Mouse (Mus musculus) C2C12 (cell line): ENCODE measurements around the gene Ptprf.

Experiments used
- CTCF ChIP-seq: IDR thresholded peaks from one replicate; pipeline ENCODE4 v1.5.1; 2011; ENCODE audit not compliant: control insufficient read depth, insufficient read depth, insufficient read length
- FOSL1 ChIP-seq: IDR thresholded peaks from one replicate; pipeline ENCODE4 v1.8.0; 2011; ENCODE audit warnings: mild to moderate bottlenecking, low read length; ENCODE audit not compliant: poor library complexity, insufficient read depth, severe bottlenecking
- MAX ChIP-seq: IDR thresholded peaks from one replicate; pipeline ENCODE4 v1.6.1; 2011; ENCODE audit warnings: mild to moderate bottlenecking, control low read depth
- MYOD1 ChIP-seq: IDR thresholded peaks from one replicate; pipeline ENCODE4 v1.6.1; 2011; ENCODE audit warnings: low read depth; ENCODE audit not compliant: control insufficient read depth, insufficient read length
- MYOG ChIP-seq: IDR thresholded peaks from one replicate; pipeline ENCODE4 v1.6.1; 2011; ENCODE audit not compliant: control insufficient read depth, insufficient read length; ENCODE audit errors: extremely low read depth
- USF1 ChIP-seq: IDR thresholded peaks from one replicate; pipeline ENCODE4 v1.6.1; 2011; ENCODE audit warnings: low read depth, mild to moderate bottlenecking, control low read depth, moderate library complexity

GRCm38 (mm10) chr4:118257416-118257815 lies 33.8 kb downstream of the Ptprf start:
- TF ChIP-seq MAX (no peak), CTCF (no peak), USF1 (no peak), FOSL1 (no peak), MYOD1 (no peak), MYOG (no peak)
